Mouse (Mus musculus) neural tube, embryonic 11.5 days (tissue): ENCODE measurements around the gene Lrrc8d. TPM values are rescaled to one million over a fixed set of nuclear protein-coding genes. Genes with fewer than 3 reads are reported as not detected.
"Not testable (repeated sequence)": the region's sequence is repeated elsewhere in the genome, so short reads cannot be mapped to it uniquely, and the experiment has no call there.

ENCODE experiments used
- ATAC-seq: fragments of 200-750 bp; cut with Nextera tagmentation; 2 replicates; pipeline ENCODE4 v1.8.0; 2017; ENCODE audit warnings: moderate number of reproducible peaks, mild to moderate bottlenecking, moderate TSS enrichment, moderate library complexity; ENCODE audit not compliant: insufficient read depth, low FRiP score, low TSS enrichment
- DNase-seq: peaks from one replicate; pipeline ENCODE4 v3.0.0-alpha.2; 2015; ENCODE audit warnings: low spot score
- H3K27ac ChIP-seq: fragments of 300-500 bp; sonication (generic); 2 replicates; pipeline ENCODE4 v1.5.1; 2014; ENCODE audit warnings: low read depth, mild to moderate bottlenecking, low read length
- H3K27me3 ChIP-seq: fragments of 300-500 bp; sonication (generic); 2 replicates; pipeline ENCODE4 v1.6.1; 2014; ENCODE audit warnings: mild to moderate bottlenecking, low read length, mixed read lengths; ENCODE audit not compliant: control insufficient read depth, insufficient read depth
- H3K36me3 ChIP-seq: fragments of 300-500 bp; sonication (generic); 2 replicates; pipeline ENCODE4 v1.6.1; 2014; ENCODE audit warnings: mild to moderate bottlenecking, low read length, moderate library complexity, mixed read lengths; ENCODE audit not compliant: control insufficient read depth, insufficient read depth
- H3K4me1 ChIP-seq: fragments of 300-500 bp; sonication (generic); 2 replicates; pipeline ENCODE4 v1.6.1; 2014; ENCODE audit warnings: low read length, mixed read lengths; ENCODE audit not compliant: control insufficient read depth, insufficient read depth
- H3K4me2 ChIP-seq: fragments of 300-500 bp; sonication (generic); 2 replicates; pipeline ENCODE4 v1.6.1; 2014; ENCODE audit warnings: low read depth, mild to moderate bottlenecking, moderate library complexity
- H3K4me3 ChIP-seq: fragments of 300-500 bp; sonication (generic); 2 replicates; pipeline ENCODE4 v1.5.1; 2014; ENCODE audit warnings: low read depth, low read length
- H3K9ac ChIP-seq: fragments of 300-500 bp; sonication (generic); 2 replicates; pipeline ENCODE4 v1.6.1; 2014; ENCODE audit warnings: mild to moderate bottlenecking, low read length
- H3K9me3 ChIP-seq: fragments of 300-500 bp; sonication (generic); 2 replicates; pipeline ENCODE4 v1.6.1; 2016; ENCODE audit warnings: low read length; ENCODE audit not compliant: control insufficient read depth
- WGBS: fragments of 180-500 bp; shearing (Covaris S2); extraction: QIAGEN DNeasy Blood & Tissue Kit; methylation state at CpG from one replicate; pipeline ENCODE4 v1.1.7; 2014; 5-methylcytosine and 5-hydroxymethylcytosine counted together
- polyA plus RNA-seq: library from polyadenylated mRNA; unstranded; fragments of >200 nt; fragmentation: Nextera tagmentation; extraction: Ambion mirVana; gene quantifications from 2 replicates; pipeline ENCODE4 v1.2.1, GENCODE M21; 2014

Gene Lrrc8d
- polyA plus RNA-seq, 1 experiment from 2014 or later: 28.6 TPM

GRCm38 (mm10) chr5:105849643-105850042, 149.9 kb downstream of the Lrrc8d start:
- H3K27me3 ChIP-seq: no peaks in the 10 kb centered on the region
- H3K27ac ChIP-seq: no peak overlapping the region
- H3K4me3 ChIP-seq: no peak overlapping the region
- H3K9ac ChIP-seq: no peak overlapping the region
- no peak overlapping the region for H3K4me2 ChIP-seq
- no peaks in the 10 kb centered on the region for H3K9me3 ChIP-seq
- no peaks in the 10 kb centered on the region for H3K36me3 ChIP-seq
- no peak for DNase-seq
- H3K4me1 ChIP-seq: no peaks in the 10 kb centered on the region
- no peak for ATAC-seq
- 73% methylated on average over 3 of the region's 3 CpGs for whole genome bisulfite sequencing

- Histone ChIP-seq H3K9me3 (no peaks in the 10 kb centered on the region), H3K4me3 (no peak overlapping the region), H3K27ac (no peak overlapping the region), H3K4me1 (no peaks in the 10 kb centered on the region), H3K9ac (no peak overlapping the region), H3K27me3 (no peaks in the 10 kb centered on the region), H3K4me2 (no peak overlapping the region), H3K36me3 (no peaks in the 10 kb centered on the region)
- ATAC-seq (no peak), DNase-seq (no peak)
- 91% methylated on average over 9 of the region's 9 CpGs for WGBS
These were observed 153.5 kb downstream of the Lrrc8d start for GRCm38 (mm10) chr5:105853271-105853670.

- H3K4me2 ChIP-seq: no peak overlapping the region
- 91% methylated on average over 5 of the region's 5 CpGs for WGBS
- no peak for ATAC-seq
- H3K27me3 ChIP-seq: no peaks in the 10 kb centered on the region
- no peaks in the 10 kb centered on the region for H3K4me1 ChIP-seq
- no peak overlapping the region for H3K27ac ChIP-seq
- H3K4me3 ChIP-seq: no peak overlapping the region
- no peaks in the 10 kb centered on the region for H3K9me3 ChIP-seq
- no peak overlapping the region for H3K9ac ChIP-seq
- DNase-seq: no peak
- no peaks in the 10 kb centered on the region for H3K36me3 ChIP-seq
These were observed 157.7 kb downstream of the Lrrc8d start for GRCm38 (mm10) chr5:105857486-105857885.

- H3K27me3 ChIP-seq: no peaks in the 10 kb centered on the region
- H3K9me3 ChIP-seq: no peaks in the 10 kb centered on the region
- WGBS: 82% methylated on average over 8 of the region's 8 CpGs
- no peak for DNase-seq
- H3K4me1 ChIP-seq: no peaks in the 10 kb centered on the region
- H3K27ac ChIP-seq: no peak overlapping the region
- no peaks in the 10 kb centered on the region for H3K36me3 ChIP-seq
- no peak for ATAC-seq
- H3K4me2 ChIP-seq: no peak overlapping the region
- H3K4me3 ChIP-seq: no peak overlapping the region
- H3K9ac ChIP-seq: no peak overlapping the region
These were observed 159.3 kb downstream of the Lrrc8d start for GRCm38 (mm10) chr5:105858754-105859694.

- H3K27me3 ChIP-seq: no peaks in the 10 kb centered on the region
- DNase-seq (no peak), ATAC-seq (no peak)
- no peaks in the 10 kb centered on the region for H3K9me3 ChIP-seq
- H3K27ac ChIP-seq: no peak overlapping the region
- H3K4me3 ChIP-seq: no peak overlapping the region
- H3K9ac ChIP-seq: no peak overlapping the region
- H3K4me1 ChIP-seq: no peaks in the 10 kb centered on the region
- no peaks in the 10 kb centered on the region for H3K36me3 ChIP-seq
- WGBS: 77% methylated on average over 11 of the region's 11 CpGs
- H3K4me2 ChIP-seq: no peak overlapping the region
These were observed 160.1 kb downstream of the Lrrc8d start for GRCm38 (mm10) chr5:105859716-105860460.

GRCm38 (mm10) chr5:105860461-105860835, 160.7 kb downstream of the Lrrc8d start:
- WGBS: 89% methylated on average over 10 of the region's 10 CpGs
- H3K4me1 ChIP-seq: no peaks in the 10 kb centered on the region
- DNase-seq: no peak
- H3K27ac ChIP-seq: no peak overlapping the region
- no peak overlapping the region for H3K4me3 ChIP-seq
- H3K36me3 ChIP-seq: no peaks in the 10 kb centered on the region
- no peak overlapping the region for H3K9ac ChIP-seq
- no peaks in the 10 kb centered on the region for H3K27me3 ChIP-seq
- H3K9me3 ChIP-seq: no peaks in the 10 kb centered on the region
- no peak for ATAC-seq
- H3K4me2 ChIP-seq: no peak overlapping the region

GRCm38 (mm10) chr5:105861616-105862015, 161.8 kb downstream of the Lrrc8d start:
- ATAC-seq (no peak), DNase-seq (no peak)
- H3K4me2 ChIP-seq: no peak overlapping the region
- H3K4me3 ChIP-seq: no peak overlapping the region
- no peak overlapping the region for H3K27ac ChIP-seq
- no peaks in the 10 kb centered on the region for H3K27me3 ChIP-seq
- no peaks in the 10 kb centered on the region for H3K36me3 ChIP-seq
- 92% methylated on average over 5 of the region's 5 CpGs for WGBS
- no peaks in the 10 kb centered on the region for H3K4me1 ChIP-seq
- H3K9ac ChIP-seq: no peak overlapping the region
- no peaks in the 10 kb centered on the region for H3K9me3 ChIP-seq

GRCm38 (mm10) chr5:105865110-105865628, 165.4 kb downstream of the Lrrc8d start:
- DNase-seq, H3K4me3 ChIP-seq, H3K27ac ChIP-seq, H3K4me2 ChIP-seq, H3K4me1 ChIP-seq, H3K9me3 ChIP-seq, H3K9ac ChIP-seq, H3K27me3 ChIP-seq, H3K36me3 ChIP-seq, ATAC-seq: not testable (repeated sequence)
- WGBS: 55% methylated on average over 5 of the region's 5 CpGs
